ENCODE assay signal across 9 mouse cellular contexts in the genomic region with DNA sequence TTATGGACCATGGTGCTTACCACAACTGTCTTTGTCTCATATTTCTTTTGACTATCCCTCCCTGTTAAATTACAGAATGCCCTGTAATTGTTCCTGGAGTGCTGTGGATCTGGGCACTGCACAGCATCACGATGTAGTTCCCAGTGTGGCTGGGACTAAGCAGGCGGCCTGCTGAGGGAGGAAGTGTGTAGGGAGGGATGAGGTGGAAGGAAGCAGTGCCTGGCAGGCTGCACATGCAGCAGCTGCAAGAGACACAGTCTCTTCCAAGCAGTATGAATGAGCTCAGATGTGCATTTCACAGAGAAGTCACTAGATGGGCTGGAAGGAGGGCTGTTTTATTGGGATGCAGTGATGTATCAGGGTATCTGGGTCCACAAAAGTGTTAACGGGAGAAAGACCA. TPM values are rescaled to one million over a fixed set of nuclear protein-coding genes. Genes with fewer than 3 reads are reported as not detected.
DNase-seq lines count a peak whose midpoint lies in the region; ATAC-seq lines count a peak whose summit lies in the region.
"Had no signal": no experiment of that assay in that cellular context is flagged by ENCODE, and none has a peak within 500 bp of the region (broad histone marks: within the 10 kb centered on the region; RNA-seq: fewer than 3 reads in every experiment).

No protein-coding gene starts in this region.

- no peak for DNase-seq in neural tube, embryonic 10.5 days (ENCODE audit: extremely low spot score, low spot score)
- peak; percentile 37 to 64 for DNase-seq in left cerebral cortex, postnatal 25 days (ENCODE audit: low spot score in 2 of 2)
- peak; percentile 16 for DNase-seq in right cerebral cortex, postnatal 4 days
- DNase-seq in ovary, postnatal 36 days (ENCODE audit: low spot score): no peak
- no peak for DNase-seq in heart, embryonic 10.5 days (ENCODE audit: low spot score)
- no peak for DNase-seq in heart, postnatal 25 days (ENCODE audit: low spot score)

- intact Hi-C loops in left cerebral cortex, postnatal 25 days (cut with DNase I): loop anchor here (5.0 to 10.0 kb wide), 4 partner anchors 235 to 1890 kb away; partner anchors contain the start of gene Asb4
- intact Hi-C loops in heart, postnatal 25 days (cut with DNase I): loop anchor here (5.0 kb wide), 1 partner anchor 235 kb away; no protein-coding TSS in a partner anchor

- no peak overlapping the region for H3K4me2 ChIP-seq in neural tube, embryonic 12.5 days (replicated peaks)
- H3K4me2 ChIP-seq in forebrain, embryonic 16.5 days (ENCODE audit: low read length): no peak overlapping the region

- WGBS in neural tube, embryonic 12.5 days: 45% methylated on average over 3 of the region's 3 CpGs
- 16% methylated on average over 3 of the region's 3 CpGs for WGBS in forebrain, embryonic 16.5 days
- WGBS in heart, embryonic 10.5 days: 56% methylated on average over 3 of the region's 3 CpGs

- H3K27me3 ChIP-seq in neural tube, embryonic 12.5 days (replicated peaks): no peaks in the 10 kb centered on the region
- no peaks in the 10 kb centered on the region for H3K27me3 ChIP-seq in forebrain, embryonic 16.5 days (replicated peaks; ENCODE audit: control insufficient read depth, insufficient read depth, low read length)
- H3K27me3 ChIP-seq in heart, embryonic 10.5 days (ENCODE audit: insufficient read depth, poor library complexity, severe bottlenecking): no peaks in the 10 kb centered on the region

- peaks cover 3% of the 10 kb centered on the region; the same call in 1 of the 2 replicates for H3K36me3 ChIP-seq in neural tube, embryonic 12.5 days
- 0 out of 2 replicates have a peak, but pooled peaks cover 2% of the 10 kb centered on the region for H3K36me3 ChIP-seq in forebrain, embryonic 16.5 days (ENCODE audit: control insufficient read depth, insufficient read depth)
- H3K36me3 ChIP-seq in heart, embryonic 10.5 days: 0 out of 2 replicates have a peak, but pooled peaks cover 4% of the 10 kb centered on the region

- no peak overlapping the region for H3K4me3 ChIP-seq in neural tube, embryonic 12.5 days
- no peak overlapping the region for H3K4me3 ChIP-seq in forebrain, embryonic 16.5 days (replicated peaks; ENCODE audit: low read length)
- H3K4me3 ChIP-seq in heart, embryonic 10.5 days: no peak overlapping the region

- peaks cover 4% of the 10 kb centered on the region; the same call in 1 of the 2 replicates for H3K4me1 ChIP-seq in neural tube, embryonic 12.5 days
- H3K4me1 ChIP-seq in forebrain, embryonic 16.5 days (replicated peaks; ENCODE audit: control insufficient read depth, insufficient read depth, low read length): peaks cover 12% of the 10 kb centered on the region
- H3K4me1 ChIP-seq in heart, embryonic 10.5 days: no peaks in the 10 kb centered on the region

- peak; percentile 65 for ATAC-seq in neural tube, embryonic 12.5 days (ENCODE audit: low FRiP score, low read depth)
- peak; percentile 90 for ATAC-seq in forebrain, embryonic 16.5 days

- no peak overlapping the region for H3K9ac ChIP-seq in neural tube, embryonic 12.5 days
- H3K9ac ChIP-seq in forebrain, embryonic 16.5 days (replicated peaks; ENCODE audit: low read depth, low read length): peak overlapping the region; percentile 44

- no peaks in the 10 kb centered on the region for H3K9me3 ChIP-seq in neural tube, embryonic 12.5 days
- no peaks in the 10 kb centered on the region for H3K9me3 ChIP-seq in forebrain, embryonic 16.5 days (ENCODE audit: control insufficient read depth, low read length)
- H3K9me3 ChIP-seq in heart, embryonic 10.5 days: no peaks in the 10 kb centered on the region

- no peak overlapping the region for H3K27ac ChIP-seq in neural tube, embryonic 12.5 days
- peak overlapping the region; percentile 73 for H3K27ac ChIP-seq in forebrain, embryonic 16.5 days (ENCODE audit: low read length)
- H3K27ac ChIP-seq in heart, embryonic 10.5 days: no peak overlapping the region
- H3K27ac ChIP-seq: kidney, postnatal 0 days had no signal

RNA-seq across cellular contexts. Expression of gene Vps50, which starts 14.4 kb away (rescaled TPM):
- polyA plus RNA-seq in neural tube, embryonic 12.5 days (2016; fragmentation: Nextera tagmentation; extraction: Ambion mirVana): 41.2 and 44.5 TPM in 2 replicates
- polyA plus RNA-seq in forebrain, embryonic 16.5 days (2015; fragmentation: Nextera tagmentation; extraction: Ambion mirVana): 53.5 and 59.5 TPM in 2 replicates
- 10 to 100 TPM; 55.4 to 58.3 TPM for total RNA-seq in left cerebral cortex, postnatal 25 days (2021)
- 24.2 and 26.1 TPM in 2 replicates for polyA plus RNA-seq in heart, embryonic 10.5 days (2016; fragmentation: Nextera tagmentation; extraction: Ambion mirVana)
- 10 to 100 TPM; 14.3 to 15.0 TPM for total RNA-seq in heart, postnatal 25 days (2021)

RNA-seq across cellular contexts. Expression of gene Hepacam2, which starts 14.5 kb away (rescaled TPM):
- polyA plus RNA-seq in neural tube, embryonic 12.5 days (2016; fragmentation: Nextera tagmentation; extraction: Ambion mirVana): 1.0 and 1.9 TPM in 2 replicates
- 0.66 and 0.67 TPM in 2 replicates for polyA plus RNA-seq in forebrain, embryonic 16.5 days (2015; fragmentation: Nextera tagmentation; extraction: Ambion mirVana)
- under 1 TPM; 0.21 to 0.87 TPM for total RNA-seq in left cerebral cortex, postnatal 25 days (2021)
- 0.13 and 0.34 TPM in 2 replicates for polyA plus RNA-seq in heart, embryonic 10.5 days (2016; fragmentation: Nextera tagmentation; extraction: Ambion mirVana)
- under 1 TPM; 0.26 to 0.28 TPM for total RNA-seq in heart, postnatal 25 days (2021)

Comparison
In these comparisons a context has a peak if more than half of its experiments do, and no peak if none do; other contexts are left out.
1. DNase-seq: peak in left cerebral cortex, postnatal 25 days (2 of 2) and right cerebral cortex, postnatal 4 days (single experiment); none in neural tube, embryonic 10.5 days (single experiment), ovary, postnatal 36 days (single experiment), heart, embryonic 10.5 days (single experiment) and heart, postnatal 25 days (single experiment).